Mouse (Mus musculus) G1E (cell line): ENCODE data around the gene Olig2.

ENCODE experiments used
- CTCF ChIP-seq: IDR thresholded peaks from 2 replicates; pipeline ENCODE4 v1.5.1; 2012; ENCODE audit warnings: low read depth, low read length, inconsistent platforms, mixed read lengths
- GATA1 ChIP-seq: IDR thresholded peaks from 2 replicates; pipeline ENCODE4 v1.6.1; 2012; ENCODE audit warnings: borderline replicate concordance, low read length, inconsistent platforms, mixed read lengths
- POLR2AphosphoS5 ChIP-seq: IDR thresholded peaks from 2 replicates; pipeline ENCODE4 v1.6.1; 2012; ENCODE audit warnings: low read depth, low read length, inconsistent platforms; ENCODE audit not compliant: insufficient replicate concordance
- TAL1 ChIP-seq: conservative IDR thresholded peaks from 2 replicates; pipeline ENCODE4 v1.6.1; 2012; ENCODE audit warnings: low read depth, low read length, inconsistent platforms, mixed read lengths

DNA sequence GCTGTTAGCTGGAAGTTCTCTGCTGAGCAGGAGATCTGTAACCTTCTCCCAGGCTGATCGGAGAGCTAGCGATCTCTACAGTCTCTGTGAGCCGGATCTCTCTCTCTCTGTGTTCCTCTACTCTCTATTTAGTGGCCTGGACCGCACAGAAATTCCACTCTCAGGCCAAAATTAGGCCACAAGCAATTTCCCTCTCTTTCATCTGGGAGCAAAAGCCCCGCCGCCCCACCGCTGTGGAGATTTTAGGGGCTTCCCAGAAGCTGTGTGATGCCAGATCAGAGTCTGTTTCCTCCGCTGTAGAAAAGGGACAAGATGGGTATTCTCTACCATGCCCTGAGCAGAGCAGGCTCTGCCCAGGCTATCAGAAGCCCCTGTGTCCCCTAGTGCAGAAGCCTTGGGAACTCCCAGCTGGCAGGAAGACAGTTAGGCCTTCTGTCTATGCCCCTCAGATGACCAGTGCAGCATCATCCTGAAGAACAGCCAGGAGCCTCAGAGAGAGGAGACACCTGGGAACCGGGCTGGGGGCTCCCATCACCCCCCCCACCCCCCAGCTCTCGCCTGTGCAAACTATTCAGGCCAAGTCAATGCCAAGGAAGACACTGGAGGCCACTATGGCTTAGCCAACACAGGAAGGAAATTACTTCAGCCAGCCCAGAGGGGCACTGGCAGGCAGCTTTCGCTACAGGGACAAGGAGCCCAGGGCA lies 8.1 kb downstream of the Olig2 start:
- TF ChIP-seq TAL1 (no peak), CTCF (no peak), GATA1 (no peak), POLR2AphosphoS5 (no peak)
